Mouse (Mus musculus) liver, embryonic 14.5 days (tissue): ENCODE data around the gene 4933427D14Rik.

Experiments
- CTCF ChIP-seq: IDR thresholded peaks from 2 replicates; pipeline ENCODE4 v1.5.1; 2016; ENCODE audit warnings: antibody characterized with exemption, low read depth, control low read depth
- EP300 ChIP-seq: IDR thresholded peaks from 2 replicates; pipeline ENCODE4 v1.6.1; 2016; ENCODE audit warnings: antibody characterized with exemption, low read depth

DNA sequence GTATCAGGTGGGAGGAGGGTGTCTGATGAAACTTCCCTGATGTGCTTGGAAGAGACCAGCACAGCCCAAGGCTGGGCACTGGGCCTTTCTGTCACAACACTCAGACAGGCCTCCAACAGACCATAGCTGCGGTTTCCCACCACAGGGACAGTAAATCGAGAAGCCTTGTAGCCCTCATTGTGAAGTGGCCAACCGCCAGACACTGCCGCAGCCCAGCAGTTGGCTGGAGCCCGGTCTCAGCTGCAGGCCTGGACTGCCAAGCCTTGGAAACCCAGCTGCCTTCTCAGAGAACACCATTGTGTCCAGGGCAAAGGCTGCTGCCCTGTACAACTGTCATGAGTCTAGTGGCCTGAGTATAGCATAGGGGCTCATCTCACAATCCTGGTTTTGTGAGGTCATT, 26.8 kb upstream of the 4933427D14Rik start:
- TF ChIP-seq CTCF (no peak), EP300 (no peak)
